Mouse (Mus musculus) limb, embryonic 15.5 days (tissue): Measurements from ENCODE around the gene Pde3a. TPM values are rescaled to one million over a fixed set of nuclear protein-coding genes. Genes with fewer than 3 reads are reported as not detected.

Experiments
- ATAC-seq: fragments of 200-750 bp; cut with Nextera tagmentation; 2 replicates; pipeline ENCODE4 v1.8.0; 2017; ENCODE audit warnings: low read depth, moderate TSS enrichment; ENCODE audit not compliant: insufficient number of reproducible peaks, low FRiP score, low TSS enrichment
- H3K27ac ChIP-seq: fragments of 300-500 bp; sonication (generic); 2 replicates; pipeline ENCODE4 v1.5.1; 2015; ENCODE audit warnings: moderate library complexity, mild to moderate bottlenecking, inconsistent platforms
- H3K27me3 ChIP-seq: fragments of 300-500 bp; sonication (generic); 2 replicates; pipeline ENCODE4 v1.6.1; 2015; ENCODE audit warnings: inconsistent platforms
- H3K36me3 ChIP-seq: fragments of 300-500 bp; sonication (generic); 2 replicates; pipeline ENCODE4 v1.6.1; 2015; ENCODE audit warnings: inconsistent platforms
- H3K4me1 ChIP-seq: fragments of 300-500 bp; sonication (generic); 2 replicates; pipeline ENCODE4 v1.6.1; 2015; ENCODE audit warnings: inconsistent platforms
- H3K4me2 ChIP-seq: fragments of 300-500 bp; sonication (generic); 2 replicates; pipeline ENCODE4 v1.6.1; 2015; ENCODE audit warnings: mild to moderate bottlenecking, inconsistent platforms
- H3K4me3 ChIP-seq: fragments of 300-500 bp; sonication (generic); 2 replicates; pipeline ENCODE4 v1.5.1; 2015; ENCODE audit warnings: mild to moderate bottlenecking, inconsistent platforms
- H3K9ac ChIP-seq: fragments of 300-500 bp; sonication (generic); 2 replicates; pipeline ENCODE4 v1.6.1; 2015; ENCODE audit warnings: inconsistent platforms
- H3K9me3 ChIP-seq: fragments of 300-500 bp; sonication (generic); 2 replicates; pipeline ENCODE4 v1.6.1; 2016; ENCODE audit warnings: inconsistent platforms
- WGBS: fragments of 180-500 bp; shearing (Covaris S2); methylation state at CpG from one replicate; pipeline ENCODE4 v1.1.7; 2015; 5-methylcytosine and 5-hydroxymethylcytosine counted together
- polyA plus RNA-seq: library from polyadenylated mRNA; unstranded; fragments of >200 nt; fragmentation: Nextera tagmentation; extraction: Ambion mirVana; gene quantifications from 2 replicates; pipeline ENCODE4 v1.2.1, GENCODE M21; 2015

Gene Pde3a
- polyA plus RNA-seq, 1 experiment from 2014 or later = 5.0 TPM

DNA sequence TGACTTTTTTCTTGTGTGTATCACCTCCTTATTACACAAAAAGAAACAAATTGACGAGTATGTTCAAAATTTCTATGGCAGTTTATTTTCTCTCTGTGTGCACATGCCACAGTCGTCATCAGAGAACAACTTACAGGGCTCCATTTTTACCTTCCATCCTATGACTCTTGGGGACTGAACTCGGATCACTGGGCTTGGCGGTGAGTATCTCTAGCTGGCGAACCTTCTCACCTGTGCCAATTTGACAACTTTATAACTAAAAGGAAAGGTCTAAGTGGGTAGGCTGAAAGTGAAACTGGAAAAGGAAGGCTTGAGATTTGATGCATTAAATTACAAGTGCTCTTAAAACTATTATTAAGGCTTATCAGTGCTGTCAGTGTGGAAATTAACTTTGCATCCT is 22.1 kb downstream of the Pde3a start:
- no peaks in the 10 kb centered on the region for H3K4me1 ChIP-seq
- no peaks in the 10 kb centered on the region for H3K36me3 ChIP-seq
- no peak for ATAC-seq
- H3K4me3 ChIP-seq = no peak overlapping the region
- H3K4me2 ChIP-seq = no peak overlapping the region
- no peaks in the 10 kb centered on the region for H3K27me3 ChIP-seq
- H3K27ac ChIP-seq = no peak overlapping the region
- H3K9ac ChIP-seq = no peak overlapping the region
- 82% methylated on average over 5 of the region's 5 CpGs for WGBS
- H3K9me3 ChIP-seq = no peaks in the 10 kb centered on the region

DNA sequence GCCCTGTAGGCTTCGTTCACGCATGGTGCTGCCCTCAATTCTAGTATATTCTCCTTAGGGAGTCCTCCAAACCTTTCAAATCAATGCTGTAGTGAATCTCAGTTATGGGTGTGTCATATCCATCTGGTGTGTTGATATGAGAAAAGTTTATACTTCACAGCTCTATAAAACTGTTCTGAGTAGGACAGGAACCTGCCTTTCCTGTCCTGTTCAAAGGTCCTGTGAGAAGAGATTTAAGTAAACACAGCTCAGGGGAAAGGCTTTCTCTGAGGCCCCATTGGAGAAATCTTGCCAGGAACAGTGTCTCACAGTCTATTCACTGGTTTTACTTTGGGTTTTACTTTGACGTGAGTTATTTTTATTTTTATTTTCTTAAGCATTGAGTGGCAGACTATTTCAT is 22.5 kb downstream of the Pde3a start:
- H3K4me1 ChIP-seq = no peaks in the 10 kb centered on the region
- H3K27me3 ChIP-seq = no peaks in the 10 kb centered on the region
- H3K36me3 ChIP-seq = no peaks in the 10 kb centered on the region
- H3K27ac ChIP-seq = no peak overlapping the region
- no peaks in the 10 kb centered on the region for H3K9me3 ChIP-seq
- no peak overlapping the region for H3K9ac ChIP-seq
- no peak overlapping the region for H3K4me2 ChIP-seq
- 84% methylated on average over 3 of the region's 3 CpGs for WGBS
- no peak overlapping the region for H3K4me3 ChIP-seq
- ATAC-seq = no peak

DNA sequence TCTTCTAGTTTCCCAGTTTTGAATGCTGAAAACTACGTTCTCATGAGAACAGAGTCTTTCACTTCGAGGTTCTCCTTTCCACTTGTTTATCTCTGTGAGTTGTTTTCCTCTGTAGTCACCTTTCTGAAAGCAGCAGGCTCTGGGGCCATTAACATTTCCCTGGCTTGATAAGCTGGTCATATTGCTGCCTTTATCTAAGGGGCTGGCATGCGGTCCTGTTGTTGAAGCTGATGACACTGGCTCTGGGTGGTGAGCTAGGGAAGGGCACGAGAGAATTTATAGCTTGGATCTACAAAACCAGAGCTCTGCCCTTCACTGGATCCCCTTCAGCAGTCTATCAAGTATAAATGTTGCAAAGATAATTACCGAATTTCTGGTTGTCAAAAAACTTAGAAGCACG is 24.6 kb downstream of the Pde3a start:
- no peaks in the 10 kb centered on the region for H3K36me3 ChIP-seq
- H3K9ac ChIP-seq = no peak overlapping the region
- ATAC-seq = no peak
- H3K27me3 ChIP-seq = no peaks in the 10 kb centered on the region
- no peak overlapping the region for H3K4me3 ChIP-seq
- WGBS = 85% methylated on average over 6 of the region's 6 CpGs
- no peak overlapping the region for H3K4me2 ChIP-seq
- H3K9me3 ChIP-seq = no peaks in the 10 kb centered on the region
- no peaks in the 10 kb centered on the region for H3K4me1 ChIP-seq
- H3K27ac ChIP-seq = no peak overlapping the region

DNA sequence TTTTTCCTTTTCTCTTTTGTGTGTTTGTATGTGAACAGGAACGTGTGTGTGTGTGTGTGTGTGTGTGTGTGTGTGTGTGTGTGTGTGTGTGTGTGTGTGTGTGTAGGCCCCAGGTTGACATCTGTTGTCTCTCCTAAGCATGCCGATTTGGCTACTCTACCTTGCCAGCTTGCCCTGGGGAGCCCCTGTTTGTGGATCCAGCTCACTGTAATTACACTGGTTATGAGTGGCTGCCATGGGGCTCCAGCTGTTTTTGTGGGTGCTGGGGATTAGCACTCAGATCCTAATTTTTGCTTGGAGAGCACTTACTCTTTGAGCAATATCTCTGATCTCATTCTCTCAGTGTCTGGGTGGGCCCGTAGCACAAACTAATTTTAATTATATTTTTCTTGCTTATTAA is 32.6 kb downstream of the Pde3a start:
- no peaks in the 10 kb centered on the region for H3K4me1 ChIP-seq
- H3K4me3 ChIP-seq = no peak overlapping the region
- no peaks in the 10 kb centered on the region for H3K36me3 ChIP-seq
- WGBS = 62% methylated on average over 3 of the region's 3 CpGs
- no peak overlapping the region for H3K9ac ChIP-seq
- H3K27me3 ChIP-seq = no peaks in the 10 kb centered on the region
- H3K27ac ChIP-seq = no peak overlapping the region
- no peak for ATAC-seq
- H3K9me3 ChIP-seq = no peaks in the 10 kb centered on the region
- H3K4me2 ChIP-seq = no peak overlapping the region

DNA sequence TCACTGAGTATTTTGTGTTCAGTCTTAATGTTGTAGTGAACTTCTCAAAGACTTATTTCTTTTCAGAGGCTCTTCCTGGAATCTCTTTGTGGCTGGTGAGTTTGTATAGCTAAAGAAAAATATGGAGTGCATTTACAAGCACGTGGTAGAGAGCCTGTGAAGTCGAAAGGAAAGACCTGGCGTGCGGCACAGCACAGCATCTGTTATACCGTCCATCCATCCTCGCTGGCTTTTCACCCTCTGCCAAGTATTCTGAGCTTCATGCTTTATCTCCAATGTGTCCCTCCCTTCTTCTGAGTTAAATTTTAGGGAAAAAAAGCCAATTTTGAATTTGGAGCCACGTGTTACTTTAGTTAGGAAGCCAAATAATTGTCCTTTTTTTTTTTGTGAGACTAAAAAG is 33.7 kb downstream of the Pde3a start:
- H3K27me3 ChIP-seq = no peaks in the 10 kb centered on the region
- no peak overlapping the region for H3K9ac ChIP-seq
- H3K4me3 ChIP-seq = no peak overlapping the region
- WGBS = 64% methylated on average over 7 of the region's 7 CpGs
- ATAC-seq = no peak
- H3K4me2 ChIP-seq = no peak overlapping the region
- H3K36me3 ChIP-seq = no peaks in the 10 kb centered on the region
- H3K4me1 ChIP-seq = no peaks in the 10 kb centered on the region
- no peaks in the 10 kb centered on the region for H3K9me3 ChIP-seq
- H3K27ac ChIP-seq = no peak overlapping the region

DNA sequence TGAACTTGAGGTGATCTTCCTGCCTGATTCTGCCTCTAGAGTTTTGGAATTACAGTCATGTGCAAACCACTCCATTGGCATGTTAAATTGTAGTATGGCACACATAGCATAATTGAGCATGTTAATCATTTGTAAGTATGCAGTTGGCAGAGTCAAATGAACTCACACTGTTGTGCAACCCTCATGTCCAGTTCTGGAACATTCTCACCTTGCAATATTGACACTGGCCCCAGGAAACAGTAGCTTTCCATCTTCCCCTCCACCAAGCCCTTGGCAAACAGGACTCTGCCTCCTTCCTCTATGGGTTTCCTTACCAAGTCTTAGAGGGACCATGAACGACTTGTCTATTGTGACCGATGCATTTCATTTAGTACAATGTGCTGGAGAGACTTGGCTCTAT is 42.1 kb downstream of the Pde3a start:
- 94% methylated on average over 2 of the region's 2 CpGs for WGBS
- no peak for ATAC-seq
- Histone ChIP-seq H3K4me2 (no peak overlapping the region), H3K4me3 (no peak overlapping the region), H3K36me3 (no peaks in the 10 kb centered on the region), H3K27me3 (no peaks in the 10 kb centered on the region), H3K9me3 (no peaks in the 10 kb centered on the region), H3K27ac (no peak overlapping the region), H3K9ac (no peak overlapping the region), H3K4me1 (no peaks in the 10 kb centered on the region)

DNA sequence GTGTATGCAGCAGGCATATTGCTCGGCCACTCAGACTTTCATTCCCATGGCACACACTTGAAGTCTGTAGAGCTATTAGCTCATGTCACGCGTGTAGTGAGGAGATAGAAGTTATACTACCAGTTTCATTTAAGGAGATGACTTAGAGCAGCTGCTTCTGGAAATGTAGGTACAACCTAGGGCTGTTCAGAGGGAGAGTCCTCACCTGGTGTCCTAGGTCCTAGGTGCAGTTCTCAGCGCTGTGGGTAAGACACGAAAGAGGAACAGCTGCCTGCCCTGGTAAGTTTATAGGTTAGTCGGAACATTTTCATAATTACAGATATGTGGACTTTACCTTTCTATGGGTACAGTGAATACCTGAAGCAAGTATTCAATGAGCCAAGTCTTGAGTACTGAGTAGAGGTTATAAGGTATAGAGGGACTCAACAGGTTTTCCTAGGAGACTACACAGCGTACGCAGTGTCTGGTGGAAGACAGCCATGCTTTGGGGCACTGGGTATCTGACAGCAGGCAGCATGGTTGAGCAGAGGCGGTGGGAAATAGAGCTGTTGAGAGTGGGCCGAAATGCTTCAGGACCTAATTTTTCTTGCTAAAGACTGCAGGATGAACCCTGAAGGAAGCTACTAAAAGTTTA is 43.9 kb downstream of the Pde3a start:
- WGBS = 92% methylated on average over 10 of the region's 10 CpGs

DNA sequence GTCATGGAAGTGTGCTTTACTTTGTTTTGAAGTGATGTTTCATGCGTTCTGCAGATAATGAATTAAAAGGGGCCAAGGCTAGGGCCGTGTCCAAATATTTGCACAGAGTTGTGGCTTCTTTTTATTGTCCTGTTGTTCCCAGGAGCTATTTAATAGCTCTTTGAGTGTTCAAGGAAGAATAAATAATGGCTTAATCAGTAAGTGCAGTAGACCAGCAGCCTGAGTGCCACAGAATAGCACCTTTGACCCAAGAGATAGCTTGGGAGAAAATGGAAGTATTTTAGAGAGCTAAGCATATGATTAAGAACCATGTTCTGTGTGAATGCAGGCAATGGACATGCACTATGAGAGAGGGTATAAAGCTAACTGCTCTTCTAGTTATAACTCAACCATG is 44.4 kb downstream of the Pde3a start:
- Histone ChIP-seq H3K9ac (no peak overlapping the region), H3K4me3 (no peak overlapping the region), H3K27ac (no peak overlapping the region), H3K36me3 (no peaks in the 10 kb centered on the region), H3K4me1 (no peaks in the 10 kb centered on the region), H3K4me2 (no peak overlapping the region), H3K27me3 (no peaks in the 10 kb centered on the region), H3K9me3 (no peaks in the 10 kb centered on the region)
- ATAC-seq = no peak
- WGBS = 63% methylated on average over 2 of the region's 2 CpGs

More for the DNA sequence above, 43.9 kb downstream of the Pde3a start:
- Histone ChIP-seq H3K27me3 (no peaks in the 10 kb centered on the region), H3K9me3 (no peaks in the 10 kb centered on the region), H3K4me2 (no peak overlapping the region), H3K4me3 (no peak overlapping the region), H3K9ac (no peak overlapping the region), H3K27ac (no peak overlapping the region), H3K4me1 (no peaks in the 10 kb centered on the region), H3K36me3 (no peaks in the 10 kb centered on the region)
- no peak for ATAC-seq

DNA sequence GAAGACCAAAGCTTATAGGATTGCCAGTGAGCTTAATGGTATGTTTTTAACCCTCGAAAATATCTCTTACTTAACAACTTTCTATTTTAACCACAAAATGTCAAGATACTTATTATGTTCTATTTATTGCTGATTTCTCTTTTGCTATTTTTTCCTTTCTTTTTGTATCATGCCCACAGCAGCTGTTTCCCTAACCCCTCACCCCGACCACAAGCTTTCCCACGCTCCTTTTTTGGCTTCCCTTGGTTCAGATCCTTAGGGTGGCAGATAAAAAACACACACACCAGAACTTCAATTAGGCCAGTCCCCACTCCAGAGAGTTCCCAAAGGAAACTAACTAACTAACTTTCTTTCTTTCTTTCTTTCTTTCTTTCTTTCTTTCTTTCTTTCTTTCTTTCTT is 46.2 kb downstream of the Pde3a start:
- no peak for ATAC-seq
- 69% methylated on average over 3 of the region's 3 CpGs for WGBS
- H3K27ac ChIP-seq = no peak overlapping the region
- H3K27me3 ChIP-seq = no peaks in the 10 kb centered on the region
- H3K9me3 ChIP-seq = no peaks in the 10 kb centered on the region
- no peaks in the 10 kb centered on the region for H3K36me3 ChIP-seq
- no peak overlapping the region for H3K9ac ChIP-seq
- no peak overlapping the region for H3K4me3 ChIP-seq
- no peak overlapping the region for H3K4me2 ChIP-seq
- H3K4me1 ChIP-seq = no peaks in the 10 kb centered on the region

DNA sequence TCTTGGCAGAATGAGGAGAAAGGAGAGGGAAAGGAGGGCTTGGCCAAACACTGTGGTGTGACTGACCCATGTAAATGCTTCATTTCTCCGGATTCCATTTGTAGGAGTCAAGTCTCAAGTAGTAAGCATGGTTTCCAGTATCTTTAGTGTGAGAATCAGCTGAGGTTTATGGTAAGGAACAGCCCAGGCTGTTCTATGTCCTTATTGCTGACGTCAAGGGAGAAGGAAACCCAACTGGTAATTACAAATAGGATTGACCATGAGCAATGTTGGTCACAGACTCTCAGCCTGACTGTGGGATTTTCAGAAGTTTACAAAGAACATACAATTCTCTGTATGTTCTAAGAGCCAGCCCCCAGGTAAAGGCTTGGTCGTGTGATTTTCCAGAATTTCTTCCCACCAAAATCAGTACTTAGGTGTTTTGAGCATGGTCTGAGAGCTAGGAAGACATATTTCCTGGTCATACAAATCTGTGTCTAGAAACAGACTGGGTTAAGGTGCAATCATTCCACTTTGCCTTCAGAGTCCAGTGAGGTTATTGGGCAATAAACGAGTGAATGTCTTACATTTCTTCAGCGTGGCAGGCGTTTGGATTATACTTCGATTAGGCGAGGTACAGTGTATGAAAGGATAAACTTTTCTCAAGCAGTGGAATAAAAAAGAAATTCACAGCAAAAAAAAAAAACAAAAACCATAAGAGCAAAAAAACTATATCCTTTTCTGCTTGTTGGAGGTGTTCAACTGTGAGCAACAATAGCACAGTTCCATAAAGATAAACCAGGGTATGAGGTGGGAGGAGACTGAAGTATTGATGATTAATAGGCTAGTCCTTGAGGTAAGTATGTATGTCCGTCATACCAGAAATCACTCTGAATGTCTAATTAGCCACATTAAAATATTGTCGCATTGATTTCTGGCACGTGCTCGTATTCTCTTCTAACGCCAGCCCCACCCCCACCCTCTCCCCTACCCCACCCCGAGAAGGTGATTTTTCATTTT is 53.0 kb downstream of the Pde3a start:
- H3K4me3 ChIP-seq = no peak overlapping the region
- ATAC-seq = no peak
- no peak overlapping the region for H3K4me2 ChIP-seq
- no peak overlapping the region for H3K9ac ChIP-seq
- no peaks in the 10 kb centered on the region for H3K36me3 ChIP-seq
- 74% methylated on average over 14 of the region's 14 CpGs for WGBS
- H3K27ac ChIP-seq = no peak overlapping the region
- H3K9me3 ChIP-seq = no peaks in the 10 kb centered on the region
- peaks cover 14% of the 10 kb centered on the region; the same call in 1 of the 2 replicates for H3K4me1 ChIP-seq
- no peaks in the 10 kb centered on the region for H3K27me3 ChIP-seq

DNA sequence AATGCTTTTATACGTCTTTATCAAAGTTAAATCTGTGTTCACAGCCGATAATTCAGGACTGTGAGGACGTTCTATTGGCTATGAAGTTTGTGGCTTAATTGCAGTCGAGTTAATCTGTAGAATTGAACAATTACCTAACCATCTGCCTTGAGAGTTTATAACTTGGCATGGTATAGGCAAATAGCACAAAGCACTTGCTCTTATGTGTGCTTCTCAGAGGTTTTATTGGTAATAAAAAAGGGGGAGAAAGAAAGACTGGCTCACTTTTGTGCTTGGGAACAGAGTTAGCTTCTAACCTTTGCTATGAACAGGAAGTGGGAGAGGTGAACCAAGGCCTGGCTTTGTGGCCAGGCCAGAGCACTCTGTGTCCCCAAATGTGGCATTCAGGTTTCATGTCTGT is 53.8 kb downstream of the Pde3a start:
- peaks cover 14% of the 10 kb centered on the region; the same call in 1 of the 2 replicates for H3K4me1 ChIP-seq
- H3K9ac ChIP-seq = no peak overlapping the region
- H3K9me3 ChIP-seq = no peaks in the 10 kb centered on the region
- no peak overlapping the region for H3K27ac ChIP-seq
- no peak for ATAC-seq
- H3K36me3 ChIP-seq = no peaks in the 10 kb centered on the region
- H3K27me3 ChIP-seq = no peaks in the 10 kb centered on the region
- 38% methylated on average over 4 of the region's 4 CpGs for WGBS
- H3K4me2 ChIP-seq = no peak overlapping the region
- H3K4me3 ChIP-seq = no peak overlapping the region

DNA sequence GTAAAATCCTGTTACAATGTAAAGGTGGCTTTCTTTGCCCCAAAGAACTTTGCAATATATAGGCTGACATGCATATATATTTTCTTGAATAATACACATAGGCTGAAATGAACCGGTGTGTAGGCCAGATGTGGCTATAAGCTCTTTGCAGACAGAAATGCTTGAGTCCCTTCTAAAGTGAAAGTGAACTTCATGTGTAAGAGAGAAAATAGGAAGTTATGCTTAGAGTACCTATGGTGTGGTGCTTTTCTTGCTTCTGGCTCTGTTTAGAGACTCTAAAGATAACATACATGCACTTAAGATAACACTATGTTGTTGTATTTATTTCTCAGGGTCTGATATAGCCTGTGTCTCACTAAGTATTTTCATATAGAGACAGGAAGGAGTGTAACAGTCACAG is 58.3 kb downstream of the Pde3a start:
- Histone ChIP-seq H3K4me3 (no peak overlapping the region), H3K4me1 (peaks cover 21% of the 10 kb centered on the region; the same call in 1 of the 2 replicates), H3K27ac (no peak overlapping the region), H3K27me3 (no peaks in the 10 kb centered on the region), H3K36me3 (no peaks in the 10 kb centered on the region), H3K4me2 (no peak overlapping the region), H3K9me3 (no peaks in the 10 kb centered on the region), H3K9ac (no peak overlapping the region)
- no peak for ATAC-seq
- 67% methylated on average over 1 of the region's 1 CpGs for whole genome bisulfite sequencing
